Mouse (Mus musculus) embryonic facial prominence, embryonic 13.5 days (tissue): ENCODE results near the gene Elmod3. TPM values are rescaled to one million over a fixed set of nuclear protein-coding genes. Genes with fewer than 3 reads are reported as not detected.
A peak's percentile ranks its signal among the peaks of the same experiment; 100 is the strongest.

ENCODE experiments used
- ATAC-seq: fragments of 200-750 bp; cut with Nextera tagmentation; 2 replicates; pipeline ENCODE4 v1.8.0; 2017; ENCODE audit warnings: low read depth; ENCODE audit not compliant: insufficient number of reproducible peaks, insufficient read depth, low FRiP score, low TSS enrichment
- H3K27ac ChIP-seq: fragments of 300-500 bp; sonication (generic); 2 replicates; pipeline ENCODE4 v1.5.1; 2015; ENCODE audit warnings: moderate library complexity, mild to moderate bottlenecking, inconsistent platforms
- H3K27me3 ChIP-seq: fragments of 300-500 bp; sonication (generic); 2 replicates; pipeline ENCODE4 v1.6.1; 2015; ENCODE audit warnings: mild to moderate bottlenecking, inconsistent platforms
- H3K36me3 ChIP-seq: fragments of 300-500 bp; sonication (generic); 2 replicates; pipeline ENCODE4 v1.6.1; 2015; ENCODE audit warnings: mild to moderate bottlenecking, inconsistent platforms
- H3K4me1 ChIP-seq: fragments of 300-500 bp; sonication (generic); 2 replicates; pipeline ENCODE4 v1.6.1; 2015; ENCODE audit warnings: inconsistent platforms
- H3K4me2 ChIP-seq: fragments of 300-500 bp; sonication (generic); 2 replicates; pipeline ENCODE4 v1.6.1; 2015; ENCODE audit warnings: moderate library complexity, mild to moderate bottlenecking, inconsistent platforms
- H3K4me3 ChIP-seq: fragments of 300-500 bp; sonication (generic); 2 replicates; pipeline ENCODE4 v1.5.1; 2015; ENCODE audit warnings: mild to moderate bottlenecking, inconsistent platforms
- H3K9ac ChIP-seq: fragments of 300-500 bp; sonication (generic); 2 replicates; pipeline ENCODE4 v1.6.1; 2015; ENCODE audit warnings: mild to moderate bottlenecking, inconsistent platforms
- H3K9me3 ChIP-seq: fragments of 300-500 bp; sonication (generic); 2 replicates; pipeline ENCODE4 v1.6.1; 2016; ENCODE audit warnings: inconsistent platforms
- WGBS: fragments of 180-500 bp; shearing (Covaris S2); methylation state at CpG from one replicate; pipeline ENCODE4 v1.1.7; 2015; ENCODE audit warnings: mixed read lengths; 5-methylcytosine and 5-hydroxymethylcytosine counted together
- polyA plus RNA-seq: library from polyadenylated mRNA; unstranded; fragments of >200 nt; fragmentation: Nextera tagmentation; extraction: Ambion mirVana; gene quantifications from 2 replicates; pipeline ENCODE4 v1.2.1, GENCODE M21; 2015

Elmod3 gene
- polyA plus RNA-seq, 1 experiment from 2014 or later = 17.5 TPM

- Histone ChIP-seq H3K9me3 (no peaks in the 10 kb centered on the region), H3K27me3 (no peaks in the 10 kb centered on the region), H3K36me3 (peaks cover 28% of the 10 kb centered on the region), H3K4me2 (no peak overlapping the region), H3K4me1 (no peaks in the 10 kb centered on the region), H3K27ac (no peak overlapping the region), H3K4me3 (no peak overlapping the region), H3K9ac (no peak overlapping the region)
- no peak for ATAC-seq
These were observed 9.9 kb downstream of the Elmod3 start for GRCm38 (mm10) chr6:72588307-72588706.

GRCm38 (mm10) chr6:72586701-72587100 is 11.5 kb downstream of the Elmod3 start:
- H3K27me3 ChIP-seq = no peaks in the 10 kb centered on the region
- H3K9ac ChIP-seq = no peak overlapping the region
- no peaks in the 10 kb centered on the region for H3K9me3 ChIP-seq
- no peak for ATAC-seq
- peaks cover 25% of the 10 kb centered on the region for H3K36me3 ChIP-seq
- no peak overlapping the region for H3K4me3 ChIP-seq
- no peak overlapping the region for H3K4me2 ChIP-seq
- no peaks in the 10 kb centered on the region for H3K4me1 ChIP-seq
- WGBS = 72% methylated on average over 3 of the region's 3 CpGs
- H3K27ac ChIP-seq = no peak overlapping the region

GRCm38 (mm10) chr6:72584154-72584553 is 14.1 kb downstream of the Elmod3 start:
- no peak overlapping the region for H3K27ac ChIP-seq
- peaks cover 30% of the 10 kb centered on the region for H3K36me3 ChIP-seq
- 77% methylated on average over 11 of the region's 11 CpGs for WGBS
- no peak overlapping the region for H3K4me3 ChIP-seq
- no peak overlapping the region for H3K4me2 ChIP-seq
- no peaks in the 10 kb centered on the region for H3K9me3 ChIP-seq
- H3K9ac ChIP-seq = no peak overlapping the region
- 0 out of 2 replicates have a peak, but pooled peaks have one; percentile 10 for ATAC-seq
- no peaks in the 10 kb centered on the region for H3K4me1 ChIP-seq
- H3K27me3 ChIP-seq = no peaks in the 10 kb centered on the region

GRCm38 (mm10) chr6:72583211-72583839 is 14.9 kb downstream of the Elmod3 start:
- WGBS = 82% methylated on average over 4 of the region's 4 CpGs
- Histone ChIP-seq H3K4me2 (no peak overlapping the region), H3K36me3 (peaks cover 31% of the 10 kb centered on the region), H3K4me3 (no peak overlapping the region), H3K27ac (no peak overlapping the region), H3K9ac (no peak overlapping the region), H3K9me3 (no peaks in the 10 kb centered on the region), H3K4me1 (no peaks in the 10 kb centered on the region), H3K27me3 (no peaks in the 10 kb centered on the region)
- no peak for ATAC-seq

GRCm38 (mm10) chr6:72581625-72582382 is 16.4 kb downstream of the Elmod3 start:
- no peaks in the 10 kb centered on the region for H3K4me1 ChIP-seq
- no peaks in the 10 kb centered on the region for H3K27me3 ChIP-seq
- WGBS = 68% methylated on average over 11 of the region's 11 CpGs
- H3K4me2 ChIP-seq = no peak overlapping the region
- no peak overlapping the region for H3K9ac ChIP-seq
- no peak for ATAC-seq
- H3K9me3 ChIP-seq = no peaks in the 10 kb centered on the region
- H3K36me3 ChIP-seq = peaks cover 29% of the 10 kb centered on the region
- H3K27ac ChIP-seq = no peak overlapping the region
- H3K4me3 ChIP-seq = no peak overlapping the region

- Histone ChIP-seq H3K27ac (no peak overlapping the region), H3K4me2 (no peak overlapping the region), H3K4me1 (no peaks in the 10 kb centered on the region), H3K27me3 (no peaks in the 10 kb centered on the region), H3K9me3 (no peaks in the 10 kb centered on the region), H3K36me3 (peaks cover 35% of the 10 kb centered on the region), H3K4me3 (no peak overlapping the region), H3K9ac (no peak overlapping the region)
- WGBS = 88% methylated on average over 3 of the region's 3 CpGs
- no peak for ATAC-seq
These were observed 22.2 kb downstream of the Elmod3 start for GRCm38 (mm10) chr6:72576041-72576440.

- peaks cover 37% of the 10 kb centered on the region for H3K36me3 ChIP-seq
- H3K27me3 ChIP-seq = no peaks in the 10 kb centered on the region
- no peak overlapping the region for H3K4me3 ChIP-seq
- H3K9ac ChIP-seq = no peak overlapping the region
- H3K4me2 ChIP-seq = no peak overlapping the region
- no peaks in the 10 kb centered on the region for H3K9me3 ChIP-seq
- no peak overlapping the region for H3K27ac ChIP-seq
- WGBS = 22% methylated on average over 3 of the region's 3 CpGs
- H3K4me1 ChIP-seq = no peaks in the 10 kb centered on the region
- no peak for ATAC-seq
These were observed 26.4 kb downstream of the Elmod3 start for GRCm38 (mm10) chr6:72571826-72572225.

GRCm38 (mm10) chr6:72570644-72571397 is 27.4 kb downstream of the Elmod3 start:
- H3K27me3 ChIP-seq = no peaks in the 10 kb centered on the region
- no peak for ATAC-seq
- WGBS = 88% methylated on average over 10 of the region's 10 CpGs
- H3K9me3 ChIP-seq = no peaks in the 10 kb centered on the region
- no peak overlapping the region for H3K9ac ChIP-seq
- H3K4me3 ChIP-seq = no peak overlapping the region
- 0 out of 2 replicates have a peak, but pooled peaks cover under 1% of the 10 kb centered on the region for H3K4me1 ChIP-seq
- no peak overlapping the region for H3K4me2 ChIP-seq
- no peak overlapping the region for H3K27ac ChIP-seq
- peaks cover 31% of the 10 kb centered on the region for H3K36me3 ChIP-seq

- 88% methylated on average over 10 of the region's 10 CpGs for WGBS
- H3K4me1 ChIP-seq = 0 out of 2 replicates have a peak, but pooled peaks cover 5% of the 10 kb centered on the region
- no peak overlapping the region for H3K4me3 ChIP-seq
- no peaks in the 10 kb centered on the region for H3K9me3 ChIP-seq
- H3K9ac ChIP-seq = no peak overlapping the region
- ATAC-seq = no peak
- no peak overlapping the region for H3K27ac ChIP-seq
- H3K4me2 ChIP-seq = no peak overlapping the region
- H3K36me3 ChIP-seq = peaks cover 17% of the 10 kb centered on the region; the same call in 1 of the 2 replicates
- no peaks in the 10 kb centered on the region for H3K27me3 ChIP-seq
These were observed 29.5 kb downstream of the Elmod3 start for GRCm38 (mm10) chr6:72568736-72569135.

GRCm38 (mm10) chr6:72567508-72567907 is 30.7 kb downstream of the Elmod3 start:
- Histone ChIP-seq H3K36me3 (peaks cover 17% of the 10 kb centered on the region; the same call in 1 of the 2 replicates), H3K4me3 (no peak overlapping the region), H3K27me3 (no peaks in the 10 kb centered on the region), H3K27ac (no peak overlapping the region), H3K4me1 (peaks cover 11% of the 10 kb centered on the region), H3K9ac (no peak overlapping the region), H3K4me2 (no peak overlapping the region), H3K9me3 (no peaks in the 10 kb centered on the region)
- 85% methylated on average over 5 of the region's 5 CpGs for WGBS
- ATAC-seq = no peak

GRCm38 (mm10) chr6:72566044-72566443 is 32.2 kb downstream of the Elmod3 start:
- Histone ChIP-seq H3K4me3 (no peak overlapping the region), H3K9me3 (no peaks in the 10 kb centered on the region), H3K27ac (no peak overlapping the region), H3K4me1 (peaks cover 12% of the 10 kb centered on the region), H3K9ac (no peak overlapping the region), H3K27me3 (no peaks in the 10 kb centered on the region), H3K36me3 (peaks cover 17% of the 10 kb centered on the region; the same call in 1 of the 2 replicates), H3K4me2 (no peak overlapping the region)
- 3% methylated on average over 4 of the region's 4 CpGs for WGBS
- peak; percentile 34; the same call in 1 of the 2 replicates for ATAC-seq
